ENCODE assay signal across 19 mouse cellular contexts in the genomic region with DNA sequence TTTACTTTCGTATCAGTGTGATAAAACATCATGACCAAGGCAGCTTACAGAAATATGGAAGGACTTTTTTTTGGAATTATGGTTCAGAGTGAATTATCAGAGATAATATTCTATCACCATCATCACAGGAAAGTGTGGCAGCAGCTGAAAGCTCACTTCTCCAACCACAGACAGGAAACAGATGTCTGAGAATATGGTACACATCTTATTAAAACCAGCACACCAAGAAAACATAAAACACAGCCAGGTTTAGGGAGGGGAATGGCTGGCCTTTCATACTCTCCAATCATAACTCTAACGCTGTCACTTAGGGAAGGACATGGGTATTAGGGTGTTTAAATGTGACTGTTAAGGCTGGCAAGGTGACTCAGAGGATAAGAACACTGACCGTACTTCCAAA.
"Had no signal": no experiment of that assay in that cellular context is flagged by ENCODE, and none has a peak within 500 bp of the region (broad histone marks: within the 10 kb centered on the region; RNA-seq: fewer than 3 reads in every experiment).

No protein-coding gene starts in this region.

- H3K36me3 ChIP-seq: midbrain, embryonic 10.5 days; midbrain, embryonic 12.5 days; neural tube, embryonic 13.5 days; neural tube, embryonic 15.5 days; stomach, embryonic 15.5 days had no signal

- H3K27me3 ChIP-seq: megakaryocyte, embryonic 14.5 days; midbrain, embryonic 12.5 days; neural tube, embryonic 13.5 days; neural tube, embryonic 15.5 days; stomach, embryonic 15.5 days had no signal

- ATAC-seq: midbrain, embryonic 16.5 days had no signal

- H3K9me3 ChIP-seq: megakaryocyte, embryonic 14.5 days; midbrain, embryonic 10.5 days; midbrain, embryonic 12.5 days; neural tube, embryonic 13.5 days; neural tube, embryonic 15.5 days; stomach, embryonic 15.5 days had no signal

- H3K4me3 ChIP-seq: megakaryocyte, embryonic 14.5 days; midbrain, embryonic 10.5 days; midbrain, embryonic 12.5 days; myocyte; neural tube, embryonic 13.5 days; neural tube, embryonic 15.5 days; stomach, embryonic 15.5 days had no signal

- DNase-seq: lung, adult 18-20 months; lung, embryonic 14.5 days; lung, postnatal 10 days; lung, postnatal 4 days; midbrain, embryonic 14.5 days; retina, postnatal 1 day; right cerebral cortex, adult 18-20 months; thymus, adult 18-20 months; thymus, postnatal 14 days; thymus, postnatal 36 days had no signal

- H3K27ac ChIP-seq: midbrain, embryonic 10.5 days; midbrain, embryonic 12.5 days; neural tube, embryonic 13.5 days; neural tube, embryonic 15.5 days; stomach, embryonic 15.5 days; stomach, postnatal 0 days had no signal

- H3K9ac ChIP-seq: lung, embryonic 14.5 days; midbrain, embryonic 12.5 days; neural tube, embryonic 13.5 days; neural tube, embryonic 15.5 days; stomach, embryonic 15.5 days had no signal

- H3K4me1 ChIP-seq: megakaryocyte, embryonic 14.5 days; midbrain, embryonic 10.5 days; midbrain, embryonic 12.5 days; neural tube, embryonic 13.5 days; neural tube, embryonic 15.5 days; stomach, embryonic 15.5 days had no signal
